ENCODE assay signal across 31 mouse cellular contexts in genomic region chr7:89161610-89162378, GRCm38 (mm10).
A peak's percentile ranks its signal among the peaks of the same experiment; 100 is the strongest.
DNase-seq lines count a peak whose midpoint lies in the region; ATAC-seq and TF ChIP-seq lines count a peak whose summit lies in the region.
"Had no signal": no experiment of that assay in that cellular context is flagged by ENCODE, and none has a peak within 500 bp of the region (broad histone marks: within the 10 kb centered on the region; RNA-seq: fewer than 3 reads in every experiment).

No protein-coding gene starts in this region.

- H3K9me3 ChIP-seq in midbrain, embryonic 14.5 days (ENCODE audit: control insufficient read depth, low read length) = no peaks in the 10 kb centered on the region
- H3K9me3 ChIP-seq: forebrain, embryonic 13.5 days; G1E; heart, embryonic 15.5 days; hindbrain, embryonic 12.5 days; kidney, embryonic 15.5 days; megakaryocyte, embryonic 14.5 days; midbrain, embryonic 13.5 days; neural tube, embryonic 15.5 days had no signal

- TF ChIP-seq POLR2A in liver, adult 2 months (IDR thresholded peaks at IDR 0.05; ENCODE audit: extremely low read depth, insufficient read depth, low read length) = no peak

- TF ChIP-seq CTCF in liver, adult 2 months (IDR thresholded peaks at IDR 0.05; ENCODE audit: low read depth, low read length) = no peak

- H3K27ac ChIP-seq in liver, adult 2 months (replicated peaks; ENCODE audit: insufficient read depth, low read depth, low read length) = no peak overlapping the region
- no peak overlapping the region for H3K27ac ChIP-seq in midbrain, embryonic 14.5 days (replicated peaks; ENCODE audit: low read depth, low read length)
- H3K27ac ChIP-seq: forebrain, embryonic 13.5 days; heart, embryonic 15.5 days; hindbrain, embryonic 12.5 days; kidney, embryonic 15.5 days; liver, embryonic 14.5 days; midbrain, embryonic 13.5 days; neural tube, embryonic 15.5 days; stomach, postnatal 0 days had no signal

- no peak overlapping the region for H3K4me3 ChIP-seq in liver, adult 2 months (ENCODE audit: insufficient read depth, low read depth, low read length)
- no peak overlapping the region for H3K4me3 ChIP-seq in midbrain, embryonic 14.5 days (replicated peaks; ENCODE audit: low read depth, low read length)
- H3K4me3 ChIP-seq: erythroblast, embryonic 14.5 days; forebrain, embryonic 13.5 days; heart, embryonic 15.5 days; hindbrain, embryonic 12.5 days; kidney, embryonic 15.5 days; megakaryocyte, embryonic 14.5 days; midbrain, embryonic 13.5 days; neural tube, embryonic 15.5 days had no signal

- no peak overlapping the region for H3K9ac ChIP-seq in liver, adult 2 months (ENCODE audit: low read depth, low read length)
- no peak overlapping the region for H3K9ac ChIP-seq in midbrain, embryonic 14.5 days (replicated peaks; ENCODE audit: low read length)
- H3K9ac ChIP-seq: forebrain, embryonic 13.5 days; heart, embryonic 15.5 days; hindbrain, embryonic 12.5 days; kidney, embryonic 15.5 days; liver, embryonic 14.5 days; midbrain, embryonic 13.5 days; neural tube, embryonic 15.5 days had no signal

- WGBS in liver, adult 2 months = 74% methylated on average over 6 of the region's 6 CpGs
- WGBS in midbrain, embryonic 14.5 days = 88% methylated on average over 6 of the region's 6 CpGs

- no peak for ATAC-seq in midbrain, embryonic 14.5 days (ENCODE audit: low FRiP score, low TSS enrichment)
- ATAC-seq: forebrain, embryonic 13.5 days; midbrain, embryonic 13.5 days; Patski had no signal

- no peaks in the 10 kb centered on the region; the same call in 1 of the 2 replicates for H3K79me2 ChIP-seq in liver, adult 2 months (ENCODE audit: control insufficient read depth, insufficient read depth, low read length)

- H3K4me2 ChIP-seq in midbrain, embryonic 14.5 days (ENCODE audit: low read length) = no peak overlapping the region
- H3K4me2 ChIP-seq: forebrain, embryonic 13.5 days; heart, embryonic 15.5 days; hindbrain, embryonic 12.5 days; kidney, embryonic 15.5 days; midbrain, embryonic 13.5 days; neural tube, embryonic 15.5 days had no signal

- H3K27me3 ChIP-seq in liver, adult 2 months (ENCODE audit: control insufficient read depth, insufficient read depth, low read length) = no peaks in the 10 kb centered on the region
- H3K27me3 ChIP-seq in midbrain, embryonic 14.5 days (ENCODE audit: control insufficient read depth, insufficient read depth, low read length) = no peaks in the 10 kb centered on the region
- H3K27me3 ChIP-seq: forebrain, embryonic 13.5 days; heart, embryonic 15.5 days; hindbrain, embryonic 12.5 days; kidney, embryonic 15.5 days; megakaryocyte, embryonic 14.5 days; midbrain, embryonic 13.5 days; neural tube, embryonic 15.5 days; Patski had no signal

- DNase-seq in liver, adult 2 months (ENCODE audit: extremely low read depth, low read depth, low spot score) = peak; percentile 19
- DNase-seq in liver (no peak), ZHBTc4 (ENCODE audit: low read depth, low spot score) (peak; percentile 13)
- peak; percentile 65 for DNase-seq in fat pad, adult 2 months (ENCODE audit: extremely low read depth, low read depth, low spot score)
- DNase-seq in spleen, adult 12 weeks (ENCODE audit: low spot score) = no peak
- DNase-seq in lung, postnatal 25 days (ENCODE audit: low spot score) = no peak
- DNase-seq in midbrain, embryonic 14.5 days = no peak
- DNase-seq: adrenal gland, postnatal 14 days; B cell, adult 2 months; cerebellum, adult 18-20 months; cerebellum, postnatal 10 days; kidney, adult 18-20 months; kidney, postnatal 25 days; lung, adult 2 months; lung, postnatal 14 days; retina, postnatal 1 day; right cerebral cortex, postnatal 25 days; thymus, adult 18-20 months; thymus, postnatal 25 days had no signal

- H3K36me3 ChIP-seq in liver, adult 2 months (ENCODE audit: control insufficient read depth, insufficient read depth, low read length) = peaks cover 12% of the 10 kb centered on the region
- no peaks in the 10 kb centered on the region for H3K36me3 ChIP-seq in midbrain, embryonic 14.5 days (ENCODE audit: control insufficient read depth, insufficient read depth, low read length)
- H3K36me3 ChIP-seq: hindbrain, embryonic 12.5 days; midbrain, embryonic 13.5 days; neural tube, embryonic 15.5 days had no signal

- no peaks in the 10 kb centered on the region for H3K4me1 ChIP-seq in liver, adult 2 months (ENCODE audit: control insufficient read depth, insufficient read depth, low read length)
- H3K4me1 ChIP-seq in midbrain, embryonic 14.5 days (ENCODE audit: control insufficient read depth, insufficient read depth, low read length) = no peaks in the 10 kb centered on the region
- H3K4me1 ChIP-seq: hindbrain, embryonic 12.5 days; midbrain, embryonic 13.5 days; neural tube, embryonic 15.5 days had no signal

Comparison
In these comparisons a context has a peak if more than half of its experiments do, and no peak if none do; other contexts are left out.
1. DNase-seq: peak in liver, adult 2 months (single experiment), ZHBTc4 (single experiment) and fat pad, adult 2 months (single experiment); none in liver (single experiment), spleen, adult 12 weeks (single experiment), lung, postnatal 25 days (single experiment) and midbrain, embryonic 14.5 days (single experiment).